Mouse (Mus musculus) liver, embryonic 18 days (tissue): ENCODE results near the gene Fitm1. TPM values are rescaled to one million over a fixed set of nuclear protein-coding genes. Genes with fewer than 3 reads are reported as not detected.

Source experiments
- polyA plus RNA-seq: library from polyadenylated mRNA; depleted of rRNA; stranded (reverse); fragments of >200 nt; gene quantifications from 2 replicates; pipeline ENCODE4 v1.2.3, GENCODE M21; 2012; rRNA removed

Gene Fitm1
- polyA plus RNA-seq: 0.30 and 1.00 TPM in 2 replicates

GRCm38 (mm10) chr14:55575302-55575701 is at the start of gene Fitm1:
Gene Fitm1 (plus strand): TSS chr14:55575617.

GRCm38 (mm10) chr14:55540067-55540786 is 35.2 kb upstream of the Fitm1 start, which contains the start of gene Pck2:
Gene Pck2 (plus strand): TSS chr14:55540266.

DNA sequence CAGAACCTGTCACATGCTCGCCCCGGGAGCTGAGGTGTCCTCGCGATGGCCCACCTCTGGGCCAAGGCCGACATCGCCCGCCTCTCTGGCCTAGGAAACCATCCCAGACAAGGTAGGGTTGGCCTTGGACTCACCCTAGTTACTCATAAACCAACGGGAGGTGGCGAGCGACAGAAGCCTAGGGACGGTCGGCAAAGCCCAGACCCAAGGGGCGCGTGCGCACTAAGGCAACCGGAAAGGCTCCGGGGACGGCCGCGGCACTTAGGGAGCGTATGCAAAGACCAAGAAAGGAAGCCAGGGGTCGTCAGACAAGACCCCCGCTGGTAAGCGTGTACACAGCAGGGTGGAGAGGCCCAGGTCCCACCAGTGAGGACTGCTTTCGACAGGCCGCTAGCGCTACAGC is 15.6 kb upstream of the Fitm1 start, which contains the start of gene Dcaf11:
Gene Dcaf11, plus strand, starts transcription at position 208 of the 403 bp plus-strand sequence.

GRCm38 (mm10) chr14:55560202-55561073 is 15.0 kb upstream of the Fitm1 start, which contains the start of gene A730061H03Rik:
Gene A730061H03Rik (minus strand): TSS chr14:55560406.

DNA sequence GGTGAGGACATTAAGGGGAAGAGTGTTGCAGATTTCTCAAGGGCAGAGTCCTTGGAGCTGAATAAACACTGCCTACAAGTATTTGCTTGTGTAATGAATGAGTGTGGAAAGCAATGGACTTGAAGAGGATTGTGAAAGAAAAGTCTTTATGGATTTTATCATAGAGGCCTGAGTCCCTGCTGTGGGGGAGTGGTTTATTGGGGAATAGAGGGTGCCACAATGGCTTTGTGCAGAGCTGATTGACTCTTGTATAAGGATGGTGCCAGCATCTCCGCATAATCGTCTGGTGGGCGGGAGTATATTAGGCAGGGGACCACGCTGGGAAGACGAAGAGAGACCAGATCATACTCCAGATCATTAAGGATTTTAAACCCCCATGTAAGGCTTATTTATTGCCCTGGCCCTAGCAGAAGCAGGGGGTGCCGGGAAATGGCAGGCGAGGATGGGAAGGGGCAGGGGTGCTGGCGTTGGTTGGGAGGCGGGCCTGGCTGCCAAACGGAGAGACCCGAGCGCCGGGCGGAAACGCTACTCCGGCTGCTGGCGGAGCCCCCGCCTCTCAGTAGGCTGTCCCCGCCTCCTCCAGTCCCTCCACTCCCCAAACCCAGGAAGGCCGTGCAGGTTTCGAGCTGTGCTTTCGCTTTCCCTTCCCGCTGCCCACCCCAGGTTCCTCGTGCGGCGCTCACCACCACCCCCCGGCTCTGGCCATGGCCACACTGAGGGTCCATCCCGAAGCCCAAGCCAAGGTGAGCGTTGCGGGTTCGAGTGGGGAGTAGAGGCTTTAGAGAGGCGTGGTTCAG is 2.7 kb downstream of the Fitm1 start, which contains the start of gene Psme1:
Gene Psme1, plus strand, starts transcription at position 253 of the 797 bp plus-strand sequence.

GRCm38 (mm10) chr14:55584702-55585565 is 9.5 kb downstream of the Fitm1 start, which contains the start of gene Emc9:
Gene Emc9 (minus strand): TSS chr14:55585302.

GRCm38 (mm10) chr14:55590748-55591330 is 15.4 kb downstream of the Fitm1 start, which contains the start of gene Psme2:
Gene Psme2 (minus strand): TSS chr14:55591113.

GRCm38 (mm10) chr14:55591331-55591891 is 16.0 kb downstream of the Fitm1 start, which contains the start of gene Rnf31:
Gene Rnf31 (plus strand): TSS chr14:55591708.

GRCm38 (mm10) chr14:55603271-55603632 is 27.8 kb downstream of the Fitm1 start, which contains the start of gene Irf9:
Gene Irf9 (plus strand): TSS chr14:55603571.

DNA sequence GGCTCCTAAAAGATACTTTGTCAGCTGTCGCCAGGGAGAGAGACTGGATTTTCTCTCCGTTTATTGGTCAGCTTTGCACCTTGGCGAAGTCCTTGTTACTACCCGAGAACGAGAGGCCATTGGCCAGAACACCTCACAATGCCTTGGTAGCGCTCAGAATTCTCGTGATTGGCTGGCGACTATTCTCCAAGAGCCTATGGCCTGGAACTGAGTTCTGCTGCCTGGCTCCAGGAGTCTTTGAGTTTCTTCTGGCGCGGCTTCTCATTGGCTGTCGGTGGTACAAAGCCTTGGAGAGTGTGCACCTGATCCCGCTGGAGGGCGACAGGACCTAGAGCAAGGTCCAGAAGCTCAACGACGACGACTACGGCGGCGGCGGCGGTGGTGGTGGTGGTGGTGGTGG is 42.4 kb downstream of the Fitm1 start, which contains the start of gene Rec8:
Gene Rec8, plus strand, starts transcription at position 216 of the 400 bp plus-strand sequence.

Other genes with a start within 250 kb of the Fitm1 start
- 85.7 and 88.1 TPM in 2 replicates for gene Dhrs4, start 96.9 kb upstream of the Fitm1 start, polyA plus RNA-seq
- 0.83 and 1.2 TPM in 2 replicates for gene Carmil3, start 85.0 kb upstream of the Fitm1 start, polyA plus RNA-seq
- under 0.01 and 0.03 TPM in 2 replicates for gene Cpne6, start 65.2 kb upstream of the Fitm1 start, polyA plus RNA-seq
- gene Nrl, start 50.6 kb upstream of the Fitm1 start, polyA plus RNA-seq: 0.02 TPM in 1 of 2 replicates, not detected in the other
- 21.6 and 22.6 TPM in 2 replicates for gene Pck2, start 35.4 kb upstream of the Fitm1 start, polyA plus RNA-seq
- 45.8 and 49.5 TPM in 2 replicates for gene Dcaf11, start 15.6 kb upstream of the Fitm1 start, polyA plus RNA-seq
- 0.93 and 1.3 TPM in 2 replicates for gene A730061H03Rik, start 15.2 kb upstream of the Fitm1 start, polyA plus RNA-seq
- gene Psme1, start 2.5 kb downstream of the Fitm1 start, polyA plus RNA-seq: 89.0 and 93.6 TPM in 2 replicates
- 14.9 and 16.0 TPM in 2 replicates for gene Emc9, start 9.7 kb downstream of the Fitm1 start, polyA plus RNA-seq
- 87.0 and 89.9 TPM in 2 replicates for gene Psme2, start 15.5 kb downstream of the Fitm1 start, polyA plus RNA-seq
- gene Rnf31, start 16.1 kb downstream of the Fitm1 start, polyA plus RNA-seq: 7.7 and 9.1 TPM in 2 replicates
- gene Irf9, start 28.0 kb downstream of the Fitm1 start, polyA plus RNA-seq: 38.3 and 44.8 TPM in 2 replicates
- 2.3 and 4.0 TPM in 2 replicates for gene Rec8, start 42.4 kb downstream of the Fitm1 start, polyA plus RNA-seq
- gene Ipo4, start 60.3 kb downstream of the Fitm1 start, polyA plus RNA-seq: 21.5 and 30.6 TPM in 2 replicates
- gene Gm49378, start 62.3 kb downstream of the Fitm1 start, polyA plus RNA-seq: 1.5 TPM in 2 replicates
- 27.6 and 31.3 TPM in 2 replicates for gene Tm9sf1, start 68.2 kb downstream of the Fitm1 start, polyA plus RNA-seq
- 0.37 and 0.43 TPM in 2 replicates for gene Tssk4, start 74.6 kb downstream of the Fitm1 start, polyA plus RNA-seq
- 12.1 and 12.3 TPM in 2 replicates for gene Mdp1, start 84.9 kb downstream of the Fitm1 start, polyA plus RNA-seq
- 13.9 and 15.5 TPM in 2 replicates for gene Gmpr2, start 96.3 kb downstream of the Fitm1 start, polyA plus RNA-seq
- gene Nedd8, start 96.5 kb downstream of the Fitm1 start, polyA plus RNA-seq: 132 and 150 TPM in 2 replicates
- 10.4 and 12.1 TPM in 2 replicates for gene Tinf2, start 106.2 kb downstream of the Fitm1 start, polyA plus RNA-seq
- 9.0 and 11.1 TPM in 2 replicates for gene Tgm1, start 138.3 kb downstream of the Fitm1 start, polyA plus RNA-seq
- gene Rabggta, start 146.6 kb downstream of the Fitm1 start, polyA plus RNA-seq: 22.7 and 23.3 TPM in 2 replicates
- gene Dhrs1, start 170.1 kb downstream of the Fitm1 start, polyA plus RNA-seq: 48.3 and 54.5 TPM in 2 replicates
- gene Nop9, start 170.1 kb downstream of the Fitm1 start, polyA plus RNA-seq: 10.4 and 10.6 TPM in 2 replicates
- gene Cideb, start 182.8 kb downstream of the Fitm1 start, polyA plus RNA-seq: 155 and 165 TPM in 2 replicates
- 0.85 and 1.1 TPM in 2 replicates for gene Ltb4r2, start 185.8 kb downstream of the Fitm1 start, polyA plus RNA-seq
- 10.9 and 15.1 TPM in 2 replicates for gene Ltb4r1, start 190.3 kb downstream of the Fitm1 start, polyA plus RNA-seq
- gene Adcy4, start 208.5 kb downstream of the Fitm1 start, polyA plus RNA-seq: 1.8 and 2.3 TPM in 2 replicates
- 8.7 and 9.9 TPM in 2 replicates for gene Ripk3, start 213.2 kb downstream of the Fitm1 start, polyA plus RNA-seq
- 0.96 and 1.2 TPM in 2 replicates for gene Nfatc4, start 247.5 kb downstream of the Fitm1 start, polyA plus RNA-seq